Mouse (Mus musculus): Measurements from ENCODE around the gene Cdk9. TPM values are rescaled to one million over a fixed set of nuclear protein-coding genes. Genes with fewer than 3 reads are reported as not detected.

Cdk9 gene
- total RNA-seq, 4 experiments from 2014 or later = 102 to 129 (median 111) TPM

GRCm38 (mm10) chr2:32734480-32734879 lies 21.6 kb upstream of the Cdk9 start:
- no peak for DNase-seq (ENCODE audit: low spot score in 2 of 2)

GRCm38 (mm10) chr2:32732695-32733094 lies 19.8 kb upstream of the Cdk9 start:
- DNase-seq (ENCODE audit: low spot score in 2 of 2) = no peak

DNA sequence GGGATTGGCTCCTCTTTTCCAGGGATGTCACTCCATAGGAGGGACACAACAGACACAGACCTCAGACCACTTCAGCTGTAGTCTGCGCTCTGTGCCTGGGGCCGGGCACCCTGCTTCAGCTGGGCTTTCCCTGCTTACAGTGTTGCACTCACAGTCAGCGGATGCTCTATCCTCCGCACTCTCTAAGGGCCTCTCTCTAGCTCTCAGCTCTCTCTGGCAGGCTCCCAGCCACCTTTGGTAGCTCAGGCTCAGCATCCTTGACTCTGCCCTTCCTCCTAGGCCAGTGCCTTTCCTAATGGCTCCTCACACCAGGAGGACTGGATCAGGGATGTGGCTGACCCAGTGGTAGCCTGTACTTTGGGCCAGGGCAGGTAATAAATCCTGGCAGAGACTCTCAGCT lies 19.0 kb upstream of the Cdk9 start:
- DNase-seq (ENCODE audit: low spot score in 2 of 2) = no peak

DNA sequence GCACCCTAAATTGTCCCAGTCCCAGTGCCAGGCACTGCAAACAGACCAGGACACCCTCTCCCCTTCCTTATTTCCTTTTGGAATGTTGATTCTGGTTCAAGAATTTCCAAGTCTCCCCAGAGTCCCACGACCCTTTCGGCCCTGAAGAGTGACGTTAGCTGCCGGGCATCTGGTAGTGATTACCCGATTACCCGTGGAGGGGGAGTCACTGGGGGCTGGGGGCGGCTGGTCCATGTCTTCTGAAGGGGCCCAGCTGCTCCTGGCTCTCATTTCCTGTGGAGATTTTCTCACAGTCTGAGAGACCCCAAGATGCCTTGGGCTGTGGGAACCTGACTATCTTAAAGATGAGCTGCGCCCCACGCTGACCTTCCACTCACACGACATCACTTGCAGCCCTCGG lies 18.0 kb upstream of the Cdk9 start:
- DNase-seq (ENCODE audit: low spot score in 2 of 2) = no peak

- DNase-seq (ENCODE audit: low spot score in 2 of 2) = no peak
These were observed 16.7 kb upstream of the Cdk9 start for GRCm38 (mm10) chr2:32729547-32729946.

DNA sequence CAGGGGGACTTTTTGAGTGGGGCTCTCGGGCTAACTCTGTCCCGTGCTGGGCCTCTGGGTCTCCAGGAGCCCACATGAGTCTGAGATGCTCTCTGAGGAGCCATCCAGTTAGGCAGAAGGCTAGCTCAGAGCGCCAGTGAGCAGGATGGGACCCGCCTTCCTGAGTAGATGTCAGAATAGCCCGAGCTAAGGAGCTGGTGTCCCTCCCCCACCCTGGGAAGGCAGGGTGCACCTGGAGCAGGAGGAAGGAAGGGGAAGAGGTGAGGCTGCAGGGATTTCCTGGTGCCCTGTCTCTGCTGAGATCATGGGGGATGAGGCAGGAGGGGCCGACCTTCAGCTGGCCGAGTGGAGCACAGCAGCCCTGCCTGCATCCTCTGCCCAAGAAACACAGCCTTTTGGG lies 15.6 kb upstream of the Cdk9 start:
- DNase-seq (ENCODE audit: low spot score in 2 of 2) = no peak

DNA sequence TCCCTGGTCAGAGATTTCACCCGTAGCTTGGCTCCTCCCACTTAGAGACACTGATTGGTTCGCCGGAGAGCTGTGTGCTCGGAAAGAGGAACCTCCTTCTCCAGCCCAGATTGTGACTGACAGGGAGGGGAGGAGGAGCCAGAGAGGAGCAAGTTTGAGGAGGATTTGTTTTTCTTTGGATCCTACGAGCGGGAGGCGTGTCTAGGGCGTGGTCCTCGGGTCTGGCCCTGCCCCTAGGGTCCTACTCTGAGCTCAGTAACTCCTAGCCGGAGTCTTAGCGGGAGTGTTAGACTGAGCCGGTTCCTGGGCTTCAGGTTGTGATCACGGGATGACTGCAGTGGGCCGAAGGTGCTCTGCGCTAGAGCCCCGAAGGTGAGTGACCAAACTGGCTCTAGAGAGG lies 14.6 kb upstream of the Cdk9 start:
- DNase-seq (ENCODE audit: low spot score in 2 of 2) = peak; percentile 74 to 85

DNA sequence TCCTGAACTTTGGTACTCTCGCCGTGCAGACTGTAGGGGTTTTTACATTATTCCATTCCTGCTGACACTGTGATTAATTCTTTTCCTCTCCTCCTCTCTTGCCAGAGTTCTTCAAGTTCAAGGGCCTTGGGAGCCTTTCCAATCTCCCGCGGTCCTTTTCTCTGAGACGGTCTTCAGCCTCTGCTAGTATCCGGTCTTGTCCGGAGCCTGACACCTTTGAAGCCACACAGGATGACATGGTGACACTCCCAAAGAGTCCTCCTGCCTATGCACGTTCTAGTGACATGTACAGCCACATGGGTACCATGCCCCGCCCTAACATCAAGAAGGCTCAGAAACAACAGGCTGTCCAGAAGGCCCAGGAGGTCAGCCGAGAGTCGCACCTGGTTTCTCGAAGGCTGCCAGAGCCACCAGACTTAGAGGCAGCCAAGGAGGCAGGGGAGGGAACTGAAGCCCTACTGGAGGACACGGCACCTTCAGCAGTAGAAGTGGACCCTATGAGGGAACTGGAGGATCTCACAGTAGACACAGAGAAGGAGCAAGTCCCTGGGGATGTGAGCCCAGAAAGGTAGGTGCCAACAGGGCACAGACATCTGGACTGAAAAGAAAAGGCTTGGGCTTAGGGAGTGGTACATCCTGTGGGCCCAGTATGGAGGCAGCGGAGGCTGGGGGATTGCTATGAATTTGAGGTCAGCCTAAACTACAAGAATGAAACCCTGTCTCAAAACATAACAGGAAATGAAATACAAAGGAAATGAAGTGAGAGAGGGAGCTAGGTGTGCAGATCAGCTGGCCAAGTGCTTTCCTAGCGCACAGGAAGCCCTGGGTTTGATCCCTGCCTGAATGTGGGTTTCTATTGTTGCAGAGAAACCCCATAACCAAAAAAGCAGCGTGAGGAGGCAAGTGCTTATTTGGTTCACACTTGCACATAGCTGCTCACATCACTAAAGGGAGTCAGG lies 12.2 kb upstream of the Cdk9 start:
- DNase-seq (ENCODE audit: low spot score in 2 of 2) = no peak

- DNase-seq (ENCODE audit: low spot score in 2 of 2) = no peak
These were observed 11.3 kb upstream of the Cdk9 start for GRCm38 (mm10) chr2:32724149-32724548.

- no peak for DNase-seq (ENCODE audit: low spot score in 2 of 2)
These were observed 9.7 kb upstream of the Cdk9 start for GRCm38 (mm10) chr2:32722581-32722980.

DNA sequence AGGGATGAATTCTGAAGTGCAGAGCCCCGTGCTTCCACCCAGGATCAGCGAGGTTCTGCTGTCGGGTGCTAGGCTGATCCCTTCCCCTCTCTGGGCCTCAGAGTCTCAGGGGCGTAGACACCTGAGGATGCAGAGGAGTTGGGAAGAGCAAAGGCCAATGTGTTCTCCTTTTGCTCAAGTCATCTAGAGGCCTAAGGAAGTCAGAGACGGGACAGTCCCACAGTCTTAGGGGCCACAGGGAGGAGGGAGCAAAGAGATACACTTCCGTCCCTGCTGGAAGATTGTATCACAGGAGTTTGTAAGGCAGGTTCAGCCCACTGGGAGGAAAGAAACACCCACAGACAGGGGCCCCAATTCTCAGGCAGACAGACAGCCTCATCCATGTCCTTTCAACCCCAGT lies 9.2 kb upstream of the Cdk9 start:
- DNase-seq (ENCODE audit: low spot score in 2 of 2) = no peak

DNA sequence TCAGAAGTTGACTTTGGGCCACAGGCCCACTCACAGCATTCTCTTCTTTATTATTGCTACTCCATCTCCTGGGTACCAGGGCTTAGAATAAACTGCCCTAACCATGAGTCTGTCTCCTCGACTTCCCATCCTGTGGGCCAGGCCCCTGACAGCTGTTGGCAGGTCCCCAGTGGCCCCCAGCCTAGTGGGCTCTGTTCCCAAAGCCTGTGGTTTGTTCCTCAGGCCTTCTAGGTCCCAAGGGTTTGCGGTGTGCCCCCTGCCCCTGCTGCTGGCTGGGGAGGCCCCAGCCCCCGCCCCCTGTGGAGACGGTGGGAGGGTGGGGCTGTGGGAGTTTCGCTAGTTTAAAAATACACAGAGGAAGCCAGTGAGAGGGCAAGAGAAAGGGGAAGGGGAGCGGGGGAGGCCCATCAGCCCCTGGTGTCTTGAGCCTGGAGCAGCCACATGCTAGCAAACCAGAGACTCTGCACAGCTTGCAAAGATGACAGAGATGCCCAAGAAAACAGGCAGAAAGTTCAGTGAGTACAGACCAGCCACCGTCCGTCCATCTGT lies 7.9 kb upstream of the Cdk9 start, which contains the start of gene Sh2d3c:
TSS of gene Sh2d3c (plus strand) at position 375 of the 549 bp plus-strand sequence.
- DNase-seq (ENCODE audit: low spot score in 2 of 2) = no peak

DNA sequence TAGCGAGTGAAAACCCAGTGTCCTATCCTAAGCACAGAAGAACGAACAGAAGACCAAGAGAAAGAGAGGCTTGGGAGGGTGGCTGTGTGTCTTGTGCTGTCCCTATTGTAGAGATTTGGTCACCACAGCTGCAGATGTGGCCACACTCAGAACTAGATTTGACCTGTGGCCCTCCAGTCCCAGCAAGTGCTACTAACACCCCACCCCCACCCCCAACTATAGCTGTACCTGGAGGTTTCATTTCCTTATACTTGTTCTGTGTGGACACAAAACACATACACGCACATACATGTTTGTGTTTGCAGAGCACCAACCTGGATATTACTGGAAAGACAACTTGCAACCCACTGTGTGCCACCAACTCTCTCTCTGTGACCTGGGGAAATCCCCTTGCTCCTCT lies 7.2 kb upstream of the Cdk9 start:
- no peak for DNase-seq (ENCODE audit: low spot score in 2 of 2)

DNA sequence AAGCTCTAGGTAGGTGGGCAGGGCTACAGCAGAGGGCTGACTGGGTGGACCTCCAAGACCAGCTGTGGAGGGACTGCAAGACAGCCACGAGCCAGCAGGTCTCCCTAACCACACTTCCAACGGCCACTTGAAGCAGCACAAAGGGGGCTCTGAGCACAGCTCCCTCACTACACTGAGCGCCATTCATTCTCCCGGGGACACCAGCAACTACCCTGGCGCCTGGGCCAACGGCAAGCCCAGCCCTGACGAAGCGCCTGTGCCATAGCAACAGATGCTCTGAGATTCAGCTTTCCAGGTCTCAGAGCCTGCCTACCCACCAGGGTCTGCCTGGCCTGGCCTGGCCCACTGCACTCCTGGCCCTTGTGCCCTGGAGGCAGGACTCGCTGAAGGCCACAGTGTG lies 5.9 kb upstream of the Cdk9 start:
- DNase-seq (ENCODE audit: low spot score in 2 of 2) = peak in 1 of 2 experiments; percentile 52

- no peak for DNase-seq (ENCODE audit: low spot score in 2 of 2)
These were observed 2.1 kb upstream of the Cdk9 start for GRCm38 (mm10) chr2:32714987-32715425.

DNA sequence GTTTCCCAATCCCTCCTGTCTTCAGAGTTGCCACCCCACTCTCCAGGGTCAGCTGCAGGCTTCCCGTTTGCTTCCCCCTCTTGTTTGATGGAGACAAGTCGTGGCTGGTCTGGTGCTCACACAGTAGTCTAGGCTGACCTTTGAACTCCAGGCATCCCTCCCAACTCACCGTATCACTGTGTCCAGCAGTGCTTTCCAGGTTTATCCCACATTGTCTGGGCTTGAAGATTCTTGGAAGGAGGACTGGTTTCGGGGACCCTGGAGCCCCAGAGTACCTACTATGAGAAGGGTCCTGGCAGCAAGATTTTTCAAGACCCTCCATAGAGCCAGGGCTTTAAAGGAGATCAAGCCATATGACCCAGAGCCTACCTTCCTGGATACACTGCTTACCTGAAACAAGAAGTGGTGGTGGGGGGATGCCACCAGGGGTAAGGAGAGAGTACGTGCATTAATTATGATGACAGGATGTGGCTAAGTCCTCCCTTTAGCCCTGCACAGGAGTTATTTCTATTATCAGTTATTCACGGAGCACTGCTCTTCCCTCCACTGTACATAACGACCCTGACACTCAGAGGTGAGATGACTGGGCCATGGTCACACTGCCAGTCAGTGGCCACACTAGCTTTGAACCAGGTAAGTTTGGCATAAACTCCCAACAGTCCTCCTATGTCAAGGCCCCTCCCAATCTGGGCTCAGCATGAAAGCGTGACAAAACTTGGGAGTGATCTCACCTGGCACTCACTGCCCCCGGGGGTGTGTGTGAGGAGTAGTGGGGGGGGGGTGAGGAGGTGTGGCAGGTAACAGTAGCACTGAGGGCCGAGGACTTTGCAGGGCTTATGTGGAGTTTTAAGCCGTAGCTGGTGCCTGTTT lies 1.5 kb upstream of the Cdk9 start:
- no peak for DNase-seq (ENCODE audit: low spot score in 2 of 2)

DNA sequence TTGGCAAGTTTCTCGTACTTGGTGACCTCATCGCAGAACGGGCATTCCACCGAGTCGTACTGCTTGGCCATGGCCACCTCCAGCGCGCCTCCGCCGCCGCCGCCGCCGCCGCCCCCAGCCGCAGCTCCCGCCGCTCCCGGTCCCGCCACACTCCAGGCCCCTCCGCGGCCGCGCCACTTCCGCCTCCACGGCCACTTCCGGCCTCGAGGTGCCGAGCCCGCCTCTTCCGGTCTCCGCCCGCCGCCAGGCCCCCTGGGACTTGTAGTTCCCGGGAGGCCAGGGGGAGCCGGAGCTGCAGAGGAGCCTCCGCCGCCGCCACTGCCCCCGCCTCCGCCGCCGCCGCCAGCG lies 316 bp downstream of the Cdk9 start:
- DNase-seq (ENCODE audit: low spot score in 2 of 2) = peak; percentile 83 to 90

DNA sequence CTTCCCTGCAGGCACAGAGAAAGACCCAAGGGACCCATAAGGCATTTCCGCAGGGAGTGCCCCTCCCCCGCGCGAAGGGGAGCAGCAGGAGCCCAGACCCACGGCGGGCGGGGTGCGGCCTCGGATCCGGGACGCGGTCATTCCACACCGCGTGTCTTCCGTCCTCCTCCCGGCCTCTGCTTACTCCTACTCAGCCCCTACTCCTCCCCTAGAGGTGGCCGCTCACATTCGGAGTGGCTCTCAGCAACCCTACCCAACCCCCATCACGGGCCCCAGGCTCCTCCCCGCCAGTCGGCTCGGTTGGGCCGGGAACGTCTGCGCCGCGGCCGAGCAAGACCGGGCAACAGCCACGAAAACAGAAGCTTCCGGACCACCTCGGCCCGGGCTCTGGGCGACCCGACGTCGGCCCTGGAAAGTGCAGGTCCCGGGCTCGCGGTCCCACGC lies 746 bp downstream of the Cdk9 start:
- DNase-seq (ENCODE audit: low spot score in 2 of 2) = peak in 1 of 2 experiments; percentile 35

- DNase-seq (ENCODE audit: low spot score in 2 of 2) = no peak
These were observed 1.4 kb downstream of the Cdk9 start for GRCm38 (mm10) chr2:32711301-32712056.

- no peak for DNase-seq (ENCODE audit: low spot score in 2 of 2)
These were observed 2.5 kb downstream of the Cdk9 start for GRCm38 (mm10) chr2:32710425-32710824.

- DNase-seq (ENCODE audit: low spot score in 2 of 2) = no peak
These were observed 3.2 kb downstream of the Cdk9 start for GRCm38 (mm10) chr2:32709521-32710137.

Measured in layer of hippocampus, adult 8-10 months (tissue).